Mouse (Mus musculus) MEL (cell line): ENCODE data around the gene Napsa.

Experiments
- CTCF ChIP-seq, 3 experiments: IDR thresholded peaks in 2 of 3; conservative IDR thresholded peaks in 1 of 3; 2 replicates each; pipeline ENCODE4 v1.5.1; 2011 to 2012; ENCODE audit warnings: low read length in 3 of 3, low read depth in 2 of 3, mild to moderate bottlenecking in 2 of 3, improper control_type of control experiment in 1 of 3, inconsistent platforms in 1 of 3, mixed read lengths in 1 of 3, moderate library complexity in 1 of 3; ENCODE audit not compliant: control insufficient read depth in 1 of 3, insufficient read depth in 1 of 3, poor library complexity in 1 of 3, severe bottlenecking in 1 of 3
- EP300 ChIP-seq, 2 experiments: IDR thresholded peaks; 2 replicates each; pipeline ENCODE4 v1.6.1; 2011; ENCODE audit warnings: improper control_type of control experiment in 2 of 2, low read length in 2 of 2, low read depth in 1 of 2, mild to moderate bottlenecking in 1 of 2
- GATA1 ChIP-seq: IDR thresholded peaks from 2 replicates; pipeline ENCODE4 v1.6.1; 2011; ENCODE audit warnings: low read depth, low read length, improper control_type of control experiment
- MAFK ChIP-seq: IDR thresholded peaks from 2 replicates; pipeline ENCODE4 v1.6.1; 2011; ENCODE audit warnings: low read depth, mild to moderate bottlenecking, low read length, improper control_type of control experiment, borderline replicate concordance
- MYC ChIP-seq: IDR thresholded peaks from 2 replicates; pipeline ENCODE4 v1.6.1; 2011; ENCODE audit warnings: low read depth, mild to moderate bottlenecking, low read length, improper control_type of control experiment, moderate library complexity
- NELFE ChIP-seq: IDR thresholded peaks from 2 replicates; pipeline ENCODE4 v1.6.1; 2011; ENCODE audit warnings: low read depth, low read length, improper control_type of control experiment
- POLR2A ChIP-seq, 2 experiments: IDR thresholded peaks; 2 replicates each; pipeline ENCODE4 v1.6.1; 2011 to 2012; ENCODE audit warnings: low read length in 2 of 2, mild to moderate bottlenecking in 2 of 2, control low read depth in 1 of 2, improper control_type of control experiment in 1 of 2, low read depth in 1 of 2, moderate library complexity in 1 of 2; ENCODE audit not compliant: control insufficient read depth in 1 of 2, insufficient read depth in 1 of 2, poor library complexity in 1 of 2
- POLR2AphosphoS2 ChIP-seq: IDR thresholded peaks from 2 replicates; pipeline ENCODE4 v1.6.1; 2011; ENCODE audit warnings: low read length, improper control_type of control experiment
- POLR2AphosphoS5 ChIP-seq: IDR thresholded peaks from 2 replicates; pipeline ENCODE4 v1.6.1; 2012; ENCODE audit warnings: low read depth, borderline replicate concordance, mild to moderate bottlenecking, inconsistent platforms, low read length, moderate library complexity, mixed read lengths
- RAD21 ChIP-seq: IDR thresholded peaks from 2 replicates; pipeline ENCODE4 v1.6.1; 2011; ENCODE audit warnings: mild to moderate bottlenecking, low read depth, low read length, improper control_type of control experiment
- SMC3 ChIP-seq: IDR thresholded peaks from 2 replicates; pipeline ENCODE4 v1.6.1; 2011; ENCODE audit warnings: low read depth, low read length, improper control_type of control experiment
- UBTF ChIP-seq: IDR thresholded peaks from 2 replicates; pipeline ENCODE4 v1.6.1; 2012; ENCODE audit warnings: low read depth, mild to moderate bottlenecking, inconsistent platforms, low read length, improper control_type of control experiment, moderate library complexity, borderline replicate concordance; ENCODE audit not compliant: insufficient read depth
- USF1 ChIP-seq: IDR thresholded peaks from 2 replicates; pipeline ENCODE4 v1.6.1; 2014; ENCODE audit warnings: low read depth, mild to moderate bottlenecking, inconsistent platforms, low read length, improper control_type of control experiment, moderate library complexity
- ZMIZ1 ChIP-seq: IDR thresholded peaks from 2 replicates; pipeline ENCODE4 v1.6.1; 2012; ENCODE audit warnings: low read depth, mild to moderate bottlenecking, inconsistent platforms, low read length, improper control_type of control experiment, moderate library complexity

GRCm38 (mm10) chr7:44586930-44587329 lies 14.8 kb downstream of the Napsa start:
- TF ChIP-seq MAFK (no peak), MYC (no peak), RAD21 (no peak), NELFE (no peak), GATA1 (no peak), POLR2A (IDR thresholded peaks at IDR 0.05; ENCODE audit: control insufficient read depth in 1 of 2, insufficient read depth in 1 of 2, low read depth in 1 of 2, low read length in 2 of 2, poor library complexity in 1 of 2) (no peak), USF1 (no peak), EP300 (IDR thresholded peaks at IDR 0.05; ENCODE audit: low read depth in 1 of 2, low read length in 2 of 2) (no peak), CTCF (IDR thresholded peaks at IDR 0.05 in 2 of 3, conservative IDR thresholded peaks at IDR 0.05 in 1 of 3; ENCODE audit: control insufficient read depth in 1 of 3, insufficient read depth in 1 of 3, low read depth in 2 of 3, low read length in 3 of 3, poor library complexity in 1 of 3, severe bottlenecking in 1 of 3) (no peak), ZMIZ1 (no peak), POLR2AphosphoS2 (no peak), POLR2AphosphoS5 (no peak), SMC3 (no peak), UBTF (no peak)
